Mouse (Mus musculus): ENCODE measurements around the gene Omd.

Gene Omd

DNA sequence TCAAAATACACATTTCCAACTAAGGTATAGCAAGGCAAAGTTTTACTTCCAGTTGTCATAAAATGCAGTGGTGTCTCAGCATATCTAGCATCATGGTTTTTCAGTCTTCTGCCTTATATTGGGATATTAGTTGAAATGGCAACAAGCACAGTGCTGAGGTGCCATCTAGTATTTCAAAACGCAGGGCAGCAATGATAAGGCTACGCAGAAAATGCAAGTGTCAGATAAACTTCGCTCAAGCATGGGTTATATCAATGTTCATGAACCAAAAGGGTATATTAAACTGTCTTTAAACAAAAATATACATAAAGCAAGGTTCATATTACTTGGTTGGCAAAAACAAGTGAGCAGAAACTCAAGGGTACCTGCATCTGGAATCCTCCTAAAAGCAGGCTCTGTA lies 34.8 kb downstream of the Omd start:
- DNase-seq, result no peak

DNA sequence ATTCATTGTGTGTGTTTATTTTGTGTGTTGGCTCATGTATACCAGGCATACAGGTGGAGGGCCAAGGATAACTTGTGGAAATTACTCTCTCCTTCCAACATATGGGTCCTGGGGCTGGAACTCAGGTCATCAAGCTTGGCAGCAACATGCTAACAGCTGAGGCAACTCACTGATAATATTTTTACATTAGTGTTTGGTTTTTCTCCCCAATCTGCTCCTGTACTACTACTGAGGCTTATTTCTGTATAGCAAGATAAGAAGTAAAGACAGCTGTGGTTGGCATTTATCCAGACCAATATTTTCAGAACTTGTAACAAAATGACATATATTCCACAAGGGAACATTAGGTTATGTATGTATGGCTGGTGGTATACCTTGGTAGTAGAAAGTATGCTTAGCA lies 36.1 kb downstream of the Omd start:
- no peak for DNase-seq

DNA sequence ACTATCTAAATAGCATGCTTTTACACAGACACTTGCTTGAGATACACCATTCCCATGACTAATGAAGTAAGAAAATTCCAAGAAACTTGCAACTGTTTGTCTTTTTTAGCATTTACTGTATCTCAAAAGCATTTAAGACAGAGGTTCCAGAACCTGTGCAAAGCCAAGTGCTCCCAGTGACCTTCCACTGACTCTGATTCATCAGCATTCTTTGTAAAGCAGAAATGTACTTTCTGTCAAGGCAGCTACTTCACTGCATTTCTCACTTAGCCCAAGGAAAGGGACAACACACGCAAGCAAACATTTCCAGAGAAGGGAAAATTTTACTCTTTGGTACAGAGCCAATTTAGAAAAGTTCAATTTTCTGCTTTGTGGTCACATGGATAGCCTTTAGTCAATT lies 41.0 kb downstream of the Omd start:
- no peak for DNase-seq

DNA sequence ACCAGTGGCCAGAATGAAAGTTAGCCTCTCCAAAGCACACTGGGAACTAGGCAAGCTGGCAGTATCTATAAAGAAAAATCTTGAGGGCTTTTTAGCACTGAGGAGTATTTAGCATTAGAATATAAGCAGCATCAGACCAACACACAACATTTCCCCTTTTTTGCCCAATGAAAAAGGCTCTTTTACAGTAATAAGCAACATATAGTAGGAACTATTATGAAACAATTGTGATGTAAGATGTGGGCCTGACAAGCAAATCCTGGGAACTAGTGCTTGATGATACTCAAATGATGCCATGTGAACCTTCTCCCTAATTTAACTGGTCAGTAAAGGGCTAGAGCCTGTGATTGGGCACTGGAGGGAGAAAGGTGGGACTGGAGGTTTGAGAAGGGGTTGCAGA lies 45.9 kb downstream of the Omd start:
- no peak for DNase-seq

DNA sequence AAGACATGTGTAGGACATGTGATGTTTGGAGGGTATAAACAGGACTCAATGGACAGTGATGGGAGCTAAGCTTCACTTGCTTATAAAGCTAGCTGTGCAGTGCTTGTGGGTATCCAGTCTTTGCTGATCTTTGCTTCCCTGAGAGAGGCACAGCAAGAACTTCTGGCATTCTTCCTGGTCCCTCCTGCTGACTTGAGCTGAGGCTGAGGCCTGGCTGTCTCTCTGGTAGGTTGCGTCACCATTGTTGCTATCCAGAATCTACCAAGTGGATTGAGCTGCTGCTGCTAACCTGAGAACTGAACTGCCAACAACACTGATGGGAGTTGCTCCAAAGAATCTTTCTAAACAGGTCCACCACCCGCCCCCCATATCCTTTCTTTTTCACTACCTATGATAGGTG lies 46.8 kb downstream of the Omd start:
- DNase-seq, result no peak

DNA sequence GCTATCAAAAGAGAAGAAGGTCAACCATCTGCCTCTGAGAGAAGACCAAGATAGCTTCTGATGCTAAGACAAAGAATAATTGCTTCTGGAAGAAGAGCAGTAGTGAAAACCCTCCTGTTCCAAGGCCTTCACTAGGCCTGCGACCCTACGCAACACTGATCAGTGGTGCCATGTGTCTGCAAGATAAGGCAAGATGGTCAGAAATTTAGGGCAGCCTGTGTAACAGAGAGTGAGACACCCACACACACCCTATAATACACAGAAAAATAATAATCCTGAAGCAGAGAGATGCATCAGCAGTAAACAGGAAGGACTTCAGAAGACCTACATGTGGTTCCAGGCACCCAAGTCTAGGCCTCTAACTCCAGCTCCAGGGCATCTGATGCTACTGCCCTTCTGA lies 57.7 kb downstream of the Omd start:
- no peak for DNase-seq

All from B cell, adult 2 months (primary cell).